Mouse (Mus musculus): ENCODE measurements around the gene Olfr684. TPM values are rescaled to one million over a fixed set of nuclear protein-coding genes. Genes with fewer than 3 reads are reported as not detected.

The Olfr684 gene
- not detected in 2 replicates for polyA plus RNA-seq (2015; fragmentation: Nextera tagmentation; extraction: Ambion mirVana)

DNA sequence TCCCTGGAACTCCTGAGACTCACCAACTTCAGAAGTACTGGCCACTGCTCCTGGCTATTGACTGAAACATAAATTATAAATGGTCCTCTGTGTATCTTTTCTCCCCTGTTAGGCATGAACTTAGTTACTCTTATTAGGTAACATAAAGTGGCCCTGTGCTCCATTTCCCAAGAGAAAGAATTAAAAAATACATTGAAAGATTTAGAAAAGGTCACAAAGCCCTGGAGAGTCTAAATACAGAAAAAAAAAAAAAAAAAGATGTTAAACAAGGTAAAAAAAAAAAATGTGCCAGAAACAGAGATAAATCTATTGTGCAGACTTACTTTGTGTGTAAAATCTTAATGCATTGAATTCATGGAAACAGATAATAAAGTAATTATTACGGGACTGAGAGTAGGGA, at the start of gene Olfr684:
Gene Olfr684, minus strand, starts transcription at position 101 of the 400 bp plus-strand sequence.
- 71% methylated on average over 1 of the region's 1 CpGs for WGBS
- H3K4me2 ChIP-seq = no peak within 1 kb of the TSS
- H3K27ac ChIP-seq = no peak within 1 kb of the TSS
- H3K4me1 ChIP-seq = no peaks in the 10 kb centered on the region
- H3K9ac ChIP-seq = no peak within 1 kb of the TSS
- no peak within 1 kb of the TSS for H3K4me3 ChIP-seq
- H3K36me3 ChIP-seq = no peaks in the 10 kb centered on the region
- H3K27me3 ChIP-seq = no peaks in the 10 kb centered on the region
- no peak for ATAC-seq (ENCODE audit: insufficient number of reproducible peaks, low FRiP score, low TSS enrichment, low read depth)
- no peaks in the 10 kb centered on the region for H3K9me3 ChIP-seq

GRCm38 (mm10) chr7:105207385-105207784, 43.9 kb upstream of the Olfr684 start, which contains the start of gene Olfr686:
TSS of gene Olfr686 (minus strand) at chr7:105207485.
- no peak within 1 kb of the TSS for H3K27ac ChIP-seq
- no peaks in the 10 kb centered on the region for H3K4me1 ChIP-seq
- no peaks in the 10 kb centered on the region for H3K27me3 ChIP-seq
- no peaks in the 10 kb centered on the region for H3K36me3 ChIP-seq
- H3K4me3 ChIP-seq = no peak within 1 kb of the TSS
- ATAC-seq (ENCODE audit: insufficient number of reproducible peaks, low FRiP score, low TSS enrichment, low read depth) = no peak
- no peaks in the 10 kb centered on the region for H3K9me3 ChIP-seq
- H3K9ac ChIP-seq = no peak within 1 kb of the TSS
- H3K4me2 ChIP-seq = no peak within 1 kb of the TSS

- no peak for ATAC-seq (ENCODE audit: insufficient number of reproducible peaks, low FRiP score, low TSS enrichment, low read depth)
- 76% methylated on average over 1 of the region's 1 CpGs for WGBS
- H3K27ac ChIP-seq = no peak within 1 kb of the TSS
These were observed 22.5 kb upstream of the Olfr684 start, which contains the start of gene Olfr685 for GRCm38 (mm10) chr7:105185912-105186311. TSS of gene Olfr685 (minus strand) at chr7:105186012.

GRCm38 (mm10) chr7:105170773-105171172, 7.3 kb upstream of the Olfr684 start:
- H3K27me3 ChIP-seq = no peaks in the 10 kb centered on the region
- ATAC-seq (ENCODE audit: insufficient number of reproducible peaks, low FRiP score, low TSS enrichment, low read depth) = no peak
- no peaks in the 10 kb centered on the region for H3K9me3 ChIP-seq
- no peak overlapping the region for H3K4me2 ChIP-seq
- H3K27ac ChIP-seq = no peak overlapping the region
- no peak overlapping the region for H3K4me3 ChIP-seq
- 50% methylated on average over 4 of the region's 4 CpGs for WGBS
- no peaks in the 10 kb centered on the region for H3K36me3 ChIP-seq
- H3K9ac ChIP-seq = no peak overlapping the region
- H3K4me1 ChIP-seq = no peaks in the 10 kb centered on the region

More at GRCm38 (mm10) chr7:105185912-105186311, 22.5 kb upstream of the Olfr684 start, which contains the start of gene Olfr685:
- Histone ChIP-seq H3K4me3 (no peak within 1 kb of the TSS), H3K4me1 (no peaks in the 10 kb centered on the region), H3K27me3 (no peaks in the 10 kb centered on the region), H3K36me3 (no peaks in the 10 kb centered on the region), H3K9ac (no peak within 1 kb of the TSS), H3K4me2 (no peak within 1 kb of the TSS), H3K9me3 (no peaks in the 10 kb centered on the region)

DNA sequence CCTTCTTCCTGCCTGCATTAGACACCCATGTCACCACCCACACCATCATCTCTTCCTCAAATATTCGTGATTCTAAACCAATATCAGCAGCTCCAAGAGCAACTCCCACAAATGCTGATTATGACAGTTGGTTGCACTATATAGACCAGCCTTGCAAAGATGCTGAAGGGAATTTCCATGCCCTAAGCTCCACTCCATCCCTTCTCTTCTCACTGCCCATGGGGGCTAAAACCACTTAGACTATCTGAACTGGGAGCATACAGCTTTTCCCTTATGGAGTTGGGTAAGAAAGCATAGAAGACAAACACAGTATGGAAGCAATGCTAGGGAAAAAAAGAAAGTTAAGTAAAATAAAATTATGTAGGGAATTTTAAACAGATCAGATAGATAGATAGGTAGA, 16.5 kb downstream of the Olfr684 start, which contains the start of gene Olfr683:
Gene Olfr683, minus strand, starts transcription at position 101 of the 400 bp plus-strand sequence.
- no peaks in the 10 kb centered on the region for H3K27me3 ChIP-seq
- no peak within 1 kb of the TSS for H3K4me2 ChIP-seq
- no peaks in the 10 kb centered on the region for H3K9me3 ChIP-seq
- no peak within 1 kb of the TSS for H3K9ac ChIP-seq
- H3K27ac ChIP-seq = no peak within 1 kb of the TSS
- no peak for ATAC-seq (ENCODE audit: insufficient number of reproducible peaks, low FRiP score, low TSS enrichment, low read depth)
- H3K36me3 ChIP-seq = no peaks in the 10 kb centered on the region
- H3K4me3 ChIP-seq = no peak within 1 kb of the TSS
- H3K4me1 ChIP-seq = no peaks in the 10 kb centered on the region
- WGBS = 62% methylated on average over 1 of the region's 1 CpGs

- H3K36me3 ChIP-seq = no peaks in the 10 kb centered on the region
- H3K4me2 ChIP-seq = no peak overlapping the region
- H3K9ac ChIP-seq = no peak overlapping the region
- ATAC-seq (ENCODE audit: insufficient number of reproducible peaks, low FRiP score, low TSS enrichment, low read depth) = no peak
- WGBS = 72% methylated on average over 2 of the region's 2 CpGs
- H3K27ac ChIP-seq = no peak overlapping the region
- no peaks in the 10 kb centered on the region for H3K9me3 ChIP-seq
- H3K4me3 ChIP-seq = no peak overlapping the region
- no peaks in the 10 kb centered on the region for H3K4me1 ChIP-seq
- no peaks in the 10 kb centered on the region for H3K27me3 ChIP-seq
These were observed 22.2 kb downstream of the Olfr684 start for GRCm38 (mm10) chr7:105141275-105141674.

- no peak within 1 kb of the TSS for H3K27ac ChIP-seq
- H3K4me2 ChIP-seq = no peak within 1 kb of the TSS
- H3K4me3 ChIP-seq = no peak within 1 kb of the TSS
- ATAC-seq (ENCODE audit: insufficient number of reproducible peaks, low FRiP score, low TSS enrichment, low read depth) = no peak
- H3K36me3 ChIP-seq = no peaks in the 10 kb centered on the region
- H3K9me3 ChIP-seq = no peaks in the 10 kb centered on the region
- H3K9ac ChIP-seq = no peak within 1 kb of the TSS
- H3K4me1 ChIP-seq = no peaks in the 10 kb centered on the region
- H3K27me3 ChIP-seq = no peaks in the 10 kb centered on the region
These were observed 46.9 kb downstream of the Olfr684 start, which contains the start of gene Olfr681 for GRCm38 (mm10) chr7:105116536-105116935. TSS of gene Olfr681 (plus strand) at chr7:105116836.

Other genes starting within 250 kb of the Olfr684 start
- gene Olfr667, start 242.2 kb downstream of the Olfr684 start, polyA plus RNA-seq (2015; fragmentation: Nextera tagmentation; extraction: Ambion mirVana) = not detected in 2 replicates
- gene Olfr668, start 235.6 kb downstream of the Olfr684 start, polyA plus RNA-seq (2015; fragmentation: Nextera tagmentation; extraction: Ambion mirVana) = not detected in 2 replicates
- not detected in 2 replicates for gene Olfr669, start 229.4 kb downstream of the Olfr684 start, polyA plus RNA-seq (2015; fragmentation: Nextera tagmentation; extraction: Ambion mirVana)
- not detected in 2 replicates for gene Olfr670, start 201.0 kb downstream of the Olfr684 start, polyA plus RNA-seq (2015; fragmentation: Nextera tagmentation; extraction: Ambion mirVana)
- gene Olfr671, start 184.5 kb downstream of the Olfr684 start, polyA plus RNA-seq (2015; fragmentation: Nextera tagmentation; extraction: Ambion mirVana) = not detected in 2 replicates
- not detected in 2 replicates for gene Olfr672, start 161.6 kb downstream of the Olfr684 start, polyA plus RNA-seq (2015; fragmentation: Nextera tagmentation; extraction: Ambion mirVana)
- gene Olfr675, start 135.2 kb downstream of the Olfr684 start, polyA plus RNA-seq (2015; fragmentation: Nextera tagmentation; extraction: Ambion mirVana) = not detected in 2 replicates
- not detected in 2 replicates for gene Olfr676, start 131.0 kb downstream of the Olfr684 start, polyA plus RNA-seq (2015; fragmentation: Nextera tagmentation; extraction: Ambion mirVana)
- gene Olfr677, start 112.3 kb downstream of the Olfr684 start, polyA plus RNA-seq (2015; fragmentation: Nextera tagmentation; extraction: Ambion mirVana) = not detected in 2 replicates
- gene Olfr678, start 99.2 kb downstream of the Olfr684 start, polyA plus RNA-seq (2015; fragmentation: Nextera tagmentation; extraction: Ambion mirVana) = not detected in 2 replicates
- gene Olfr679, start 82.4 kb downstream of the Olfr684 start, polyA plus RNA-seq (2015; fragmentation: Nextera tagmentation; extraction: Ambion mirVana) = not detected in 2 replicates
- gene Olfr680-ps1, start 70.8 kb downstream of the Olfr684 start, polyA plus RNA-seq (2015; fragmentation: Nextera tagmentation; extraction: Ambion mirVana) = not detected in 2 replicates
- gene Olfr681, start 46.8 kb downstream of the Olfr684 start, polyA plus RNA-seq (2015; fragmentation: Nextera tagmentation; extraction: Ambion mirVana) = not detected in 2 replicates
- gene Olfr683, start 16.6 kb downstream of the Olfr684 start, polyA plus RNA-seq (2015; fragmentation: Nextera tagmentation; extraction: Ambion mirVana) = not detected in 2 replicates
- not detected in 2 replicates for gene Olfr685, start 22.4 kb upstream of the Olfr684 start, polyA plus RNA-seq (2015; fragmentation: Nextera tagmentation; extraction: Ambion mirVana)
- not detected in 2 replicates for gene Olfr686, start 43.8 kb upstream of the Olfr684 start, polyA plus RNA-seq (2015; fragmentation: Nextera tagmentation; extraction: Ambion mirVana)
- gene Olfr688, start 124.4 kb upstream of the Olfr684 start, polyA plus RNA-seq (2015; fragmentation: Nextera tagmentation; extraction: Ambion mirVana) = not detected in 2 replicates
- gene Olfr689, start 147.5 kb upstream of the Olfr684 start, polyA plus RNA-seq (2015; fragmentation: Nextera tagmentation; extraction: Ambion mirVana) = not detected in 2 replicates
- not detected in 2 replicates for gene Olfr690, start 170.5 kb upstream of the Olfr684 start, polyA plus RNA-seq (2015; fragmentation: Nextera tagmentation; extraction: Ambion mirVana)
- gene Olfr691, start 178.6 kb upstream of the Olfr684 start, polyA plus RNA-seq (2015; fragmentation: Nextera tagmentation; extraction: Ambion mirVana) = not detected in 2 replicates
- not detected in 2 replicates for gene Olfr692, start 204.6 kb upstream of the Olfr684 start, polyA plus RNA-seq (2015; fragmentation: Nextera tagmentation; extraction: Ambion mirVana)
- gene Gm5901, start 211.4 kb upstream of the Olfr684 start, polyA plus RNA-seq (2015; fragmentation: Nextera tagmentation; extraction: Ambion mirVana) = not detected in 2 replicates
- 38.6 and 47.0 TPM in 2 replicates for gene Fam160a2, start 236.4 kb upstream of the Olfr684 start, polyA plus RNA-seq (2015; fragmentation: Nextera tagmentation; extraction: Ambion mirVana)
- gene Cnga4, start 240.9 kb upstream of the Olfr684 start, polyA plus RNA-seq (2015; fragmentation: Nextera tagmentation; extraction: Ambion mirVana) = 0.05 TPM in 1 of 2 replicates, not detected in the other

Data from limb, embryonic 15.5 days (tissue).